Mouse (Mus musculus) hindlimb bud, embryonic 11.5 days (tissue): ENCODE data around the gene Esrrg.

ENCODE experiments used
- DNase-seq: peaks from one replicate; pipeline ENCODE4 v3.0.0-alpha.2; 2012; ENCODE audit warnings: low read depth, low spot score; ENCODE audit errors: extremely low spot score

Esrrg gene

DNA sequence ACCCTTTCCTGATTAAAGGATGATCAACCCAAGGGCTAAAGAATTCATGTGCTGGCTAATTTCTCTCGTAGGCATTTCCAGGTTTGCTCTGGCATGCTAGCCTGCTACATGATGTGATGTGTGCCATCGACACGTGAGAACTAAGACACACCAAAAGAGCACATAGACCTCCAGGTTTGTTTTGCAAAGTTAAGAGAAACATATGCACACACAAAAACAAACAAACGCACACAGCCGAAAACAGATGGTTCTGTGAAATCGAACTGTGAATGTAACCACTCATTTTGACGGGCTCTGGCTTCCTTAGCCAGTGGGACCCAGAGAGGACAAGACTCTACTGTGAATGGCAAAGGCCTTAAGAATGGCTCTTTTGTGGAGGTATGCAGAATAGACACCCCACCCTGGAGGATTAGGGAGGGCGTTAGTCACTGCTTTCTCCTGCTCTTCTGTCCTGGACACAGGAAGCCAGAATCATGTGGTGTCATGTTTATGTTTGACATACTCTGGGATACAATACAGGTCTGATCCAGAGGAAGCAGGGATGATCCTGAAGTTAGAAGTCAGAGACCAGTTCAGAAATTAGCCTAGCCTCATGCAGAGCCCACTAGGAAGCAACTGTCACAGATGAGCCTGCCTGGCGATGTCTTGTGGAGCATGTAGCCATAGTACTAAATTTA lies 217.0 kb downstream of the Esrrg start:
- no peak for DNase-seq

- DNase-seq: no peak
Measured at GRCm38 (mm10) chr1:187826140-187826539, 217.5 kb downstream of the Esrrg start.

DNA sequence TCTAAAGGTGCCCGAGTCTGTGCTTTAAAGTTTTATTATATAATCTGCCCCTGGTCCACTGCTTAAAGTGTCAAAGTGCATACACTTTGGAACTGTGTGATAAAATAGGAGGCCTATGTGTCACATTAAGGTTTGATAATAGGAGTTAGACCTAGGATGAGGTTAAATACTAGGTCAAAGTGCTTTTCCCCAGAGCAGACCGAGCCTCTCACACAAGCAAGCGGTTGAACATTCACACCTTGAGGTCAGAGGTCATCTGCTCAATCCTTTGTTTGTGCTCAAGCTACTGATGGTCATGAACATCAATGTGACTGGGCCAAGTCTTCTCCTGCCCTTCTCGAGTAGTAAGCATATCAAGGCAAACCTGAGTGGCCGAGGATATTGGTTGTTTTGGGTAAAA lies 218.3 kb downstream of the Esrrg start:
- DNase-seq: no peak

DNA sequence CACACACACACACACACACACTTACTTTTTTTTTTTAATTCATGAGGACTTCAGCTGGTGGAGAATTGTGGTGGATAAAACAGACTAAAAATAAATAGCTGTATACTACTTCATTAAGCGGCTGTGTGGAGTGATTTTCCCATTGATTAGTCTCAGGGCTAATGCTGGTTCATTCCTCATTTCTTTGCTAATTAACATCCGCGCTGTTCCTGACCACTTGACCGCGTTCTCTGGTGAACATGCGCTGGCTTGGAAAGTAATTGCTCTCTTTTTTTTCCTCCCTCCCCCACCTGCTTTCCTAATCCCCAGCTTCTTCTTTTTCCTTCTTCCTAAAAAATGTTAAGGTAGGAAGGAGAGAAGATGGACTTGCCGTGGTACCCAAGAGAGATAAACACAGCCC lies 222.3 kb downstream of the Esrrg start:
- no peak for DNase-seq

- DNase-seq: no peak
Measured at GRCm38 (mm10) chr1:187832851-187833250, 224.3 kb downstream of the Esrrg start.

- DNase-seq: no peak
Measured at GRCm38 (mm10) chr1:187834576-187834975, 226.0 kb downstream of the Esrrg start.

- no peak for DNase-seq
Measured at GRCm38 (mm10) chr1:187836384-187836783, 227.8 kb downstream of the Esrrg start.

GRCm38 (mm10) chr1:187836876-187837275 lies 228.3 kb downstream of the Esrrg start:
- DNase-seq: no peak

- DNase-seq: no peak
Measured at GRCm38 (mm10) chr1:187841629-187842028, 233.0 kb downstream of the Esrrg start.

DNA sequence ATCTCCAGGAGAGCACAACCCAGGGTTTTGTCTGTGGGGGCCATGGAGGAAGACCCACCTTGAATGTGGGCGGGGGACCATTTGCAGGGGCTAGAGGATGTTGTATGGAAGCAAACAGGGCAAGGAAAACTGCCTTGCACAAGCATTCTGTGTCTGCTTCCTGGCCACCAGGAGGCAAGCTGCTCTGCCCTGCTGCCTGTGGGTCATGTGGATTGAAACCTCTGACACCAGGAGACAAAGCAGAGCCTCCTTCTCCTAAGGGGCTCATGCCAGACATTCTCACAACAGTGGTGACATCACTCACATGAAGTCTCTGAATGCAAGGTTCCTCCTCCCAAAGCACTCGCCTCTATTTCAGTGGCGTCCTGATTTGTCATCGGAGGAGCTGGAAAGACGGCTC lies 234.1 kb downstream of the Esrrg start:
- DNase-seq: no peak

- DNase-seq: peak; percentile 88
Measured at GRCm38 (mm10) chr1:187854148-187854547, 245.6 kb downstream of the Esrrg start.

GRCm38 (mm10) chr1:187862339-187862738 lies 253.7 kb downstream of the Esrrg start:
- DNase-seq: no peak

DNA sequence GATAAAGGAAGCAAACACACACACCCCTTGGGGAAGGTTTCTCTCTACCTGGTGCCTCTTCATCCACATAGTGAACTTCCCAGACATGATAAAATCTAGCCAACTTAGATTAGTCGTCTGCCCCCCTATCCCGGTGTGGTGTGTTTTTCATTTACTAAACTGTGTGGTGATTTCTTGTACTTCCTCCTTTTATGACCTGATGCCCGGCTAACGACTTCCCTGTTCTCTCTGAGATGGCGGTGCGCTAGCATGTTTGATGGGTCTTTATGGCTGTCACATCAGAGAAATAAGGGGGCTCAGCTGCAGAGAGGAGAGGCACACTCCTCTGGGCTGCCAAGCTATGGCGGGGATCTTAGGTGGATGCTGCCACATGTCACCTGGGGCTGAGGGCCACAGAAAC lies 259.8 kb downstream of the Esrrg start:
- DNase-seq: no peak

DNA sequence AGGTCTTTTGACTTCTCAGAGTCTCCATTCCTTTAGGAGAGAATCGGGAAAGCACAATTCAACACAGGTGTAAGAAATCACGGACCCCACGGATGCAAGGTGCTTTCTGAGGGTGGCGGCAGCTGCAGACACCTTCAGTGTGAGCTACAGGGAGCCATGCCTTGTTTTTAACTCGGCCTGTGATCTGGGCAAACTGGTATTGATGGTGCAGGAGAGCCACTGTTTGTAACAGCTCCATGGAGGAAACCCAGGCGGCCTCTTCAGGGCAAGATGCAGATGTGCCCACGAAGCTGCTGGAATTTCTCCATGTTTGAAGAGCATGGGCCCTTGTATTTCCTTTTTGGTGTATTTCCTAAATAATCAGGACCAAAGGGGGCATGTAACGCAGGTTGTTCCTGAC lies 263.6 kb downstream of the Esrrg start:
- DNase-seq: no peak

DNA sequence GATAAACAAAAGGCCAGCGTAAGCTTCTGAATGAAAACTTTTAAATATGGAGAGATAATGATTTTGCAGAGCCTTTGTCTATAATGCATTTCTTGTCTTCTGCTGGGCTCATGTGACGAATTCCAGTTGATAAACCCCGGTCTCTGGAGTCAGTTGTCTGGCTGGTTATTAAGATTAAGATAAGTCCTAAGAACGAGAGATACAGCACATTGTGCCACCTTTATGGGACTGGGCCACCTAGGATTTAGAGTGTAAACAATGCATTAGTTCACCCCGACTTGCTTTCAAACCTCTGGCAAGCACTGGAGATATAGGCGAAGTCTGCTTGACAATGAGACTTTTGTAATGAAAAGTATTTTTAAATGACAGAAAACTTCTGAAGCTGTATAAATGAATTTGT lies 264.2 kb downstream of the Esrrg start:
- no peak for DNase-seq

DNA sequence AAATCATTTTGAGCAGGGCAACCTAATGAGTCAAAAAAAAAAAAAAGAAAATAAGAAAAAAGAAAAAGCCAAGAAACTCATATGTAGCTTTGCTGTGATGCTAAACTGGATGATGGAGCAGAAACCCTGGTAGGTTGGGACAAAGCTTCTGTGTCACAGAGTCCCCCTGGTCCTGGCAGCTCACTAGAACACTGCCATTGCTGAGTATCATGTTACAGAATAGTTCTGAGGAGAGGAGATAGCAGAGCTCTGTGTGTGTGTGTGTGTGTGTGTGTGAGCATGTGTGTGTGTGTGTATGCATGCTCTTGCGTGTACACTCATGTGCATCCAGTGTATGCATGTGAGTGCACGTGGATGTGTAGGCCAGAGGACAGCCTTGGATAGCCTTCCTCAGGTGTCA lies 265.2 kb downstream of the Esrrg start:
- no peak for DNase-seq

DNA sequence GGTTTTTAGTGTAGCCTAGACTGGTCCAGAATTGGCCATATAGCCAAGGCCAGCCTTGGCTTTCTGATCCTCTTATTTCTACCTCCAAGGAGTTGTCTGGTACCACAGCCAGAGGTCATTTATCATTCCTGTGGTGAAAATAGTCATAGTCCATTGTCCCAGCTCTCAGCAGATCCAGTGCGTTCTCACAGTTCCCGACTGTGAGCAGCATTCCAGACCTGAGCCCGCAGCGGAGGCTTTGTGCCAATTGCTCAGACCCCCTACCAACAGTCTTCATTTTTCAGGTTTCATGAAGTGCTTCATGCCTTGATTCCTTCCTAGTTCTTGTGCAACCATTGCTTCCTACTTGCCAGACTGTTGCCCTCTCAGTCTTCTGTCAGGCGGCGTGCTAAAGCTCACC lies 278.7 kb downstream of the Esrrg start:
- DNase-seq: no peak

DNA sequence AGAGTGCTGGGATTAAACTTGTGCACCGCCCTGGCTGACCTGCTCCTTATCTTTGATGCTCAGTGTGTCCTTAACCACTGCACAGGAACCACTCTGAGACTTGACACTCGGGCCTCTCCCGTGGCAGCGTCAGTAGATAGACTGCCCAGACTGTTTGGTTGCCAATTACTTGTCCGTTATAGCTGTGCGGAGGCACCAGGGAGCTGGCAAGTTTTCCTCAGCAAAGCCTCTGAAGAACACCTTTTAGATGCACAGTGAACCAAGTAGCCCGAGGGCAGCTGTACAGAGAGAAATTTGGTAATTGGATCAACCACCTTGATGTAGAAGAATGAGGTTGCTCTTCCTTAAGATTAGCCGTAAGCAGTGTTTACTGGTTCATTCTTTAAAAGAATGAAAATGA lies 279.6 kb downstream of the Esrrg start:
- no peak for DNase-seq

- no peak for DNase-seq
Measured at GRCm38 (mm10) chr1:187889096-187889495, 280.5 kb downstream of the Esrrg start.

DNA sequence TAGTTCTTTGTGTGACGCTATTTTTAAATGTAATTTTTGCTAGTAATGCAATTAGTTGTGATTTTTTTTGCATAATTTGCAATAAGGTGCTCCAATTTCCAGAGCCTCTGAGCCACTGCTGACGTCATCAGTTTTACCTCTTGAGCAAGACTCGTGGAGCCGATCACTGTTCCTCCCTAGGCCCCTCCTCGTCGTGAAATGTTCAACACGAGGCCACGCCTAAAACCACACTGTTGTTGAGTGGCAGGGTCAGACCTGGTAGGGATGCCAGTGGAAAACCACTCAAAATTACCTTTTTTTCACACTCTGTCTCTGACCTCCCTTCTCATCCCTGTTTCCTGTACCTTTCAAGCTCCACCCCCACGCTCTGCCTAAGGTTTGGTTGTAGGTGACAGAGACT lies 282.7 kb downstream of the Esrrg start:
- no peak for DNase-seq

GRCm38 (mm10) chr1:187895459-187895858 lies 286.9 kb downstream of the Esrrg start:
- DNase-seq: no peak

GRCm38 (mm10) chr1:187896291-187896690 lies 287.7 kb downstream of the Esrrg start:
- no peak for DNase-seq

DNA sequence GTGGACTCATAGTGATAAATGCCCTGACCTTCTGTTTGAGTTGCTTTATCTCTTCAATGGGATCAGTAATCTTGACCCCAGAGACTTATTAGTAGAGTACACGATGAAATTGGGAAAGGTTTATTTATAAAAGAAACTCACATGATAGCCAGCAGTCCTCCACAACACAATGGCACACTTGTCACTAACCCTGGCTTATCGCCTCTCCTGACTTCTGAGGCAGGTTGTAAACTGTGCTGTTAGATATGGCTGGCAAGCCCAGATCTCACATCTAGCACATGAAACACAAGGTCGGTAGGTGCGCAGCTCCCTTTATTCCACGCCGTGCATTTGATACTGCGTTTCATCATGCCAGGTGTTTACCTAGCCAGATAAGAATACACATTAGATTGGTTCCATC lies 288.3 kb downstream of the Esrrg start:
- no peak for DNase-seq
